Mouse (Mus musculus): ENCODE measurements around the gene Hint1.
"Not testable (repeated sequence)": the region's sequence is repeated elsewhere in the genome, so short reads cannot be mapped to it uniquely, and the experiment has no call there.

The Hint1 gene

GRCm38 (mm10) chr11:54894589-54894988 is 28.4 kb downstream of the Hint1 start:
- in situ Hi-C loops (cut with MboI), result no loop called here

DNA sequence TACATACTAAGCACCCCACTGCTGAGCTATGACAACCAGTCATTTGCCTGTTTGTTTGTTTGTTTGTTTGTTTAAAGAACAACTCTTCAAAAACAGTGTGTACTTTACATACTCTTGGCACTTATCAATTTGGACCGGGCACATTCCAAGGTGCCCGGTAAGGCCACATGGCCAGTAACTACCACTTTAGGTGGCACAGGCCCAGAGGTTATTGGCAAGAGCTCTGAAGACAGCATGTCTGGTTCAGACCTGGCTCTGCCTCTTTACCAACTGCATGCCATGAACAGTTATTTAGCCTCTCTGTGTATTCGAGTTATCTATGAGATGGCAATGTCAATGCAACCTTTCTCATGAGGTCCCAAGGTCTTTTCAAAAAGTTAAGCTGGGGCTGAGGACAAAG is 30.5 kb downstream of the Hint1 start:
- in situ Hi-C loops (cut with MboI), result not testable (repeated sequence)

DNA sequence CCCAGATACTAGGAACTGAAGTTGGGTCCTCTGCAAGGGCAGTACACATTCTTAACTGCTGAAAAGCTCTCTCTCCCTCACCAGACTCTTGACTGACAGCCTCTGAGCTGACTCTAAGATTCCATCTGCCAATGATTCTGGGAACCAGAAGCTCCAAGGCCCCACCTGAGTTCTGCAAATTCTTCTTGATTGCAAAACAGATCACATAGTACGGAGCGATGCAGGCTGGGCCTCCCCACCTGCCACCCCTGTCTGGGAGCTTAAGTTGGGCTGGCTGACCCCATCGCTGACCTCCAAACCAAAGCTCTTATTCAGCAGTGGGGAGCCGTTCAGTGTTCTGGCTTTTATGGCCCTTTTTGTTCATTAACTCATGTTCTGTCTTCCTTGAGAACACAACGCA is 31.3 kb downstream of the Hint1 start:
- in situ Hi-C loops (cut with MboI), result no loop called here

DNA sequence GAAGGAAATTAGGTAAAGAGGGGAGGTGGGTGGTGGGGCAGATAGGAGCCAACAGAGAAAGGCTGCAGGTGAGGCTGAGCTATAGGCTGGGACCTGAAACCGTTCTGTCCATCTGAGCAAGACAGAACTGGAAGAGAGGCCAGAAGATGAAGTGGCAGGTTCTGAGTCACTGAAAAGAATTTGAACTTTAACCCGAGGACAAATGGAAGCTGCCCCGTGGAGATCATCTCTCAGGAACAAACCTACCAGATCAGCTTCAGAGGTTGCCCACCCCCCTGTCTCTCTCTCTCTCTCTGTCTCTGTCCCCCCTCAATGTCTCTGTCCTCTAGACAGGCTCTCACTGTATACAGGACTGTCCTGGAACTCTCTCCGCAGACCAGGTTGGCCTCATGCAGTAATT is 33.5 kb downstream of the Hint1 start:
- in situ Hi-C loops (cut with MboI), result no loop called here

GRCm38 (mm10) chr11:54902333-54903323 is 36.4 kb downstream of the Hint1 start, which contains the start of gene Gpx3:
Gpx3 (plus strand) TSS chr11:54902453.
- in situ Hi-C loops (cut with MboI), result no loop called here

DNA sequence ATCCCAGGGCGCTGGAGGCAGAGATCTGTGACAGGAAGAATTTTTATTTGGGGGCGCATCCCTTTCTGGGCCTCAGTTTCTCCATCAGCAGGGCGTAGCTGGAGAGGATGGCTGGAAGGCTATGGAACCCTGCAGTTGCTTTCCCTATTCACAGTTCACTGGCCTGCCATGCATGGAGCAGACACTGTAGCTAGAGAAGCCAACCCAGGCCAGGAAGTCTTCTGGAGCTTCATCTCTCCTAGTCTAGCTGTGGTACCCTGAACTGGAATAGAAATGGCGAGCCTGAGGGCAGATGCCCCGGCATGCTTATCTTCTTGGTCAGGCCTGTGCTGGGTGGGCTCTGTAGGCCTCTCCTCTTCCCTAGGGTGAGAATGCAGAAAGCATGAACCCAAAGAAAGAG is 37.2 kb downstream of the Hint1 start:
- in situ Hi-C loops (cut with MboI), result no loop called here

DNA sequence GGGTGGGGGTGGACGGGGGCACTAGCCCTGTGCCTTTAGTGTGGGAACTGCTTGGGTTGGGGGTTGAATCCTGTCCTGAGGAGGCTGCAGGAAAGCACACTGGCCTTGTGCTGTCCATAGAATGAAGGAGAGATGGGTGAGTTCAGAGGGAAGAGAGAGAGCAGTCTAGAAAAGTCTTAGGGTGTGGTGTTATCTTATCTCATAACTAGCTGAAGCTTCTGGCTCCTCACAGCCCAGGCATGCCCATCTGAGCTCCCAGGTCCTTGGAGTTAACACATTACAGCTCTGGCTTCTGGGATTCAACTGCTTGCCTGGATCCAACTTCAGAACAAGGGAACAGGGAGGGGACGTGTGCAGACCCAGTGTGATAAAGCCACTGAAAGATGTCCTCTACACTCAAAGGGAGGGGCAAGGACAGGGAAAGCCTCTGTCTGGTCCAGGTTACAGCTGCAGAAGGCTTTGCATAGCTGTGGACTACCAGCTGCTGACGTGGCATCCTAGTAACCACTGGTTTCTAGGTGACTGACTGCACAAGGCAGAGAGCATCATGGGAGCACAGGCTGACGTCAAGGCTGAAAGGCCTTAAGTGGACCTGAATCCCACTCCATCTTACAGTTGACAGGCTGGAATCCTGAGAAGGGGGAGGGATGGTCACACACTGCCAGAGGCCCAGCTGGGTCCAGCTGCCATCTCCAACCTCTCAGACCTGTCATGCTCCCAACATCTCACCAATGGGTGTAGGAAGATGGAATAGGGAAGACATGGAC is 37.9 kb downstream of the Hint1 start:
- in situ Hi-C loops (cut with MboI), result no loop called here

DNA sequence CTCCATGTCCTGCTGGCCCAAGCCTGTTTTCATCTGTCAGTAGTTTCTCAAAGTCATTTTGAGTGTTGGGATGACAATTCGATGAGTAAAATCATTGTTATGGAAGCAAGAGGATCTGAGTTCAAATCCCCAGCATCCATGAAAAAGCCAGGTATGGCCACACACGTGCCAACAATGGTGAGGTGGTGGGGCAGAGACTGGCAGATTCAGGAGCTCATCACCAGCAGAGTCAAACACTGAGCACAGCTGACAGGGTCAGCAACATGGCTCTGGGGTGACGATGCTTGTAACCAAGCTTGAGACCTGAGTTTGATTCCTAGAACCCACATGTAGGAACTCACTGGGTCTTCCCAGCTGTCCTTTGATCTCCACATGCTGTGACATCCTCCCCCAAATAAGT is 38.9 kb downstream of the Hint1 start:
- in situ Hi-C loops (cut with MboI), result no loop called here

GRCm38 (mm10) chr11:54905931-54906330 is 39.7 kb downstream of the Hint1 start:
- in situ Hi-C loops (cut with MboI), result no loop called here

DNA sequence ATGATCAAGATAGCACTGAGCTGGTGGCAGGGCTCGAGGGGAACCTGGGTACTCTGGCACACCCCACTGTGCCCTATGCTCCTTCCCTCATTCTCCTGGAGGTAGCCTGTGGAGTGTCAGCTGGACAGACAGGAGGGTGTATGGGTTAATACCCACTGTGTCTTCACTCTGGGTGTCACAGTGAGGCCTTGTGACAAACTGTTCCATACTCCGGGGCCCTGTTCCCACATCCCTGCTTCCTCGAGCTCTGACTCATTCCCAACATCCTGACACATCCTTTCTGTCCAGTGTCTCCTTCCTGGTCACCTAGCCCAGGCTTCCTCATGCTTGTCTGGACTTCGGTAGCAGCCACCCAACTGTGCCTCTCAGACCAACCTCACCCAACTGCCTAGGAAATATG is 40.3 kb downstream of the Hint1 start:
- in situ Hi-C loops (cut with MboI), result no loop called here

- in situ Hi-C loops (cut with MboI), result no loop called here
These were observed 41.1 kb downstream of the Hint1 start for GRCm38 (mm10) chr11:54907259-54907658.

- in situ Hi-C loops (cut with MboI), result no loop called here
These were observed 43.1 kb downstream of the Hint1 start for GRCm38 (mm10) chr11:54909273-54909672.

DNA sequence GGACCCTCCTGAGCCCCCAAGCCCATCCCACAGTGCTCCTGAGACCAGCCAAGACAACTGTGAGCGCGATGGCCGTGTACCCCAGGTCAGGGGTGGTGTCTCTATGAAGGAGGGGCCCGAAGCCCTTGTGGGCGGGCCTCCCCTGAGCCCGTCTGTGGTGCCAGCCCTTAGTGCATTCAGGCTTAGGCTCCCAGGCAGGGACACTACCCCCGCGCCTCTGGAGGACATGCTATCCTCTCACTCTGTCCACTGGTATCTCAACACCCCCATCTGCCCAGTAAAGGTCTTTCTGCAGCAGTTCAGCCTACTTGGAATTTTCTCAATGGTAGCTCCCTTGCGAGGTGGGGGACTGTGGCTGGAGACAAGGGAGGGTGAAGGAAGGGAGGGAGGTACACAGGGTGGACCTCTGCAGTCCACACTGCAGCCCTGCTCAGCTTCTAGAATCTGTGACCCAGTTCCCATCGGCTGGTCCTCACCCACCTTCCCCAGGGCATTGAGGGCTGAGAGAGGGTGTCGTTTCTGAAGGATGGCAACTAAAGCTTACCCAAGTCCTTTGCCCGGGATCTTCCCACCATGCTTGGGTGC is 44.0 kb downstream of the Hint1 start:
- in situ Hi-C loops (cut with MboI), result no loop called here

DNA sequence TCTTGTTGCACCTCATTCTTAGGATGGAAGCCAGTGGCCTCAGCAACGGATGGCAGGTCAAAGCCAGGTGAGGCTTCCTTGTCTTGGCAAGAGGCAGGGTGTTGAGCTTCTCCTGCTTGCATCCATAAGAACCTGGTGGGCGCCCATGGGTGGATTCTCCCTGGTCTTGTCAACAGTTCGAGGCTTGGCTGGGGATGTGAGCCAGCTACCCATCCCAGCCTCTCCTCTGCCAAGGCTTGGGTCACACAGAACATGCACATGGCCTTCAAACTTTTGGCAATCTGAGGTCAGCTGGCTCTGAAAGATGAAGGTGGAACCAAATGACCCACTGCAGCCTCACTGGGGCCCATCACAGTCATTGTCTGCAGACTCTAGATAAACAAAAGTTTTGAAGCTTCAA is 45.0 kb downstream of the Hint1 start:
- in situ Hi-C loops (cut with MboI), result no loop called here

- in situ Hi-C loops (cut with MboI), result no loop called here
These were observed 45.7 kb downstream of the Hint1 start for GRCm38 (mm10) chr11:54911671-54912502.

GRCm38 (mm10) chr11:54912503-54913316 is 46.5 kb downstream of the Hint1 start:
- in situ Hi-C loops (cut with MboI), result no loop called here

- in situ Hi-C loops (cut with MboI), result no loop called here
These were observed 47.7 kb downstream of the Hint1 start for GRCm38 (mm10) chr11:54913841-54914240.

GRCm38 (mm10) chr11:54917461-54917860 is 51.3 kb downstream of the Hint1 start:
- in situ Hi-C loops (cut with MboI), result no loop called here

GRCm38 (mm10) chr11:54918273-54918672 is 52.1 kb downstream of the Hint1 start:
- in situ Hi-C loops (cut with MboI), result no loop called here
